Comparison of ENCODE assay signal across 7 mouse cellular contexts in genomic region chr16:44724847-44725246, GRCm38 (mm10). TPM values are rescaled to one million over a fixed set of nuclear protein-coding genes. Genes with fewer than 3 reads are reported as not detected.
DNase-seq lines count a peak whose midpoint lies in the region; ATAC-seq and TF ChIP-seq lines count a peak whose summit lies in the region.

No protein-coding gene starts in this region.

- H3K4me2 ChIP-seq in midbrain, embryonic 12.5 days (replicated peaks): peak overlapping the region; percentile 74

- peak; percentile 24 for ATAC-seq in midbrain, embryonic 12.5 days (ENCODE audit: low FRiP score, low read depth)

- H3K4me1 ChIP-seq in lung, adult 2 months (ENCODE audit: control insufficient read depth, insufficient read depth, low read length): peaks cover 9% of the 10 kb centered on the region
- H3K4me1 ChIP-seq in erythroblast, embryonic 14.5 days (ENCODE audit: control insufficient read depth): peaks cover 35% of the 10 kb centered on the region
- H3K4me1 ChIP-seq in midbrain, embryonic 12.5 days: peaks cover 12% of the 10 kb centered on the region

- H3K9me3 ChIP-seq in erythroblast, embryonic 14.5 days (ENCODE audit: control insufficient read depth, low read length): no peaks in the 10 kb centered on the region
- H3K9me3 ChIP-seq in midbrain, embryonic 12.5 days: no peaks in the 10 kb centered on the region

- H3K9ac ChIP-seq in midbrain, embryonic 12.5 days (replicated peaks): peak overlapping the region; percentile 76

- peak overlapping the region; percentile 85 for H3K27ac ChIP-seq in midbrain, embryonic 12.5 days (replicated peaks)

- H3K27me3 ChIP-seq in erythroblast, embryonic 14.5 days (ENCODE audit: control insufficient read depth): no peaks in the 10 kb centered on the region
- no peaks in the 10 kb centered on the region for H3K27me3 ChIP-seq in midbrain, embryonic 12.5 days

- peaks cover 31% of the 10 kb centered on the region for H3K36me3 ChIP-seq in erythroblast, embryonic 14.5 days (ENCODE audit: control insufficient read depth)
- H3K36me3 ChIP-seq in midbrain, embryonic 12.5 days: peaks cover 20% of the 10 kb centered on the region

- no peak for TF ChIP-seq CTCF in lung, adult 2 months (IDR thresholded peaks at IDR 0.05; ENCODE audit: insufficient read depth, low read length)

- H3K4me3 ChIP-seq in lung, adult 2 months (replicated peaks; ENCODE audit: extremely low read depth, low read depth, low read length): peak overlapping the region; percentile 96
- H3K4me3 ChIP-seq in erythroblast, embryonic 14.5 days (replicated peaks): peak overlapping the region; percentile 72
- H3K4me3 ChIP-seq in midbrain, embryonic 12.5 days: peak overlapping the region; percentile 87

- WGBS in lung, adult 2 months: under 1% methylated on average over 14 of the region's 14 CpGs
- WGBS in midbrain, embryonic 12.5 days: 1% methylated on average over 14 of the region's 14 CpGs

- no peak for TF ChIP-seq POLR2A in lung, adult 2 months (IDR thresholded peaks at IDR 0.05; ENCODE audit: borderline replicate concordance, extremely low read depth, low read depth, low read length)

- no peak for DNase-seq in lung, adult 2 months
- DNase-seq in lung, postnatal 4 days: no peak
- DNase-seq in adipocyte (ENCODE audit: low spot score): peak; percentile 85
- DNase-seq in kidney, postnatal 10 days: peak; percentile 58
- DNase-seq in natural killer cell, adult 2 months (ENCODE audit: low spot score in 2 of 2): no peak

RNA-seq across cellular contexts. Expression of gene Nepro, which starts 0.7 kb away (rescaled TPM):
- polyA plus RNA-seq in lung, adult 2 months (2012; rRNA removed): 3.1 and 3.2 TPM in 2 replicates
- polyA plus RNA-seq in erythroblast, embryonic 14.5 days (2012): 0.02 and 0.32 TPM in 2 replicates
- 9.5 and 9.9 TPM in 2 replicates for polyA plus RNA-seq in midbrain, embryonic 12.5 days (2016; fragmentation: Nextera tagmentation; extraction: Ambion mirVana)

RNA-seq across cellular contexts. Expression of gene Gtpbp8, which starts 21.3 kb away (rescaled TPM):
- 4.2 and 6.5 TPM in 2 replicates for polyA plus RNA-seq in lung, adult 2 months (2012; rRNA removed)
- polyA plus RNA-seq in erythroblast, embryonic 14.5 days (2012): 1.4 and 1.5 TPM in 2 replicates
- 37.9 and 40.1 TPM in 2 replicates for polyA plus RNA-seq in midbrain, embryonic 12.5 days (2016; fragmentation: Nextera tagmentation; extraction: Ambion mirVana)

RNA-seq across cellular contexts. Expression of gene Cd200r1, which starts 40.7 kb away (rescaled TPM):
- 1.9 and 2.7 TPM in 2 replicates for polyA plus RNA-seq in lung, adult 2 months (2012; rRNA removed)
- not detected in 2 replicates for polyA plus RNA-seq in erythroblast, embryonic 14.5 days (2012)
- 0.64 and 0.79 TPM in 2 replicates for polyA plus RNA-seq in midbrain, embryonic 12.5 days (2016; fragmentation: Nextera tagmentation; extraction: Ambion mirVana)

Comparison
In these comparisons a context has a peak if more than half of its experiments do, and no peak if none do; other contexts are left out.
1. DNase-seq: peak in adipocyte (single experiment) and kidney, postnatal 10 days (single experiment); none in lung, adult 2 months (single experiment), lung, postnatal 4 days (0 of 2) and natural killer cell, adult 2 months (0 of 2).
2. Peak in every context shown above with its lines, with median percentiles within 50 percentile points of each other: H3K4me3 ChIP-seq.